Mouse (Mus musculus): Measurements from ENCODE around the gene Rnf157. TPM values are rescaled to one million over a fixed set of nuclear protein-coding genes. Genes with fewer than 3 reads are reported as not detected.
A peak's percentile ranks its signal among the peaks of the same experiment; 100 is the strongest.
"Not testable (repeated sequence)": the region's sequence is repeated elsewhere in the genome, so short reads cannot be mapped to it uniquely, and the experiment has no call there.

Rnf157 gene
- polyA plus RNA-seq, 1 experiment: 2.3 TPM

- no peak for TF ChIP-seq CTCF (IDR thresholded peaks at IDR 0.05; ENCODE audit: extremely low read depth, insufficient read length, insufficient replicate concordance, low read depth, low read length)
- no peak; the same call in 1 of the 2 replicates for TF ChIP-seq POLR2A (IDR thresholded peaks at IDR 0.05; ENCODE audit: low read depth, low read length)
- Histone ChIP-seq H3K27ac (ENCODE audit: insufficient read depth, low read depth, low read length) (no peak overlapping the region), H3K36me3 (ENCODE audit: control insufficient read depth, insufficient read depth, low read length) (no peaks in the 10 kb centered on the region), H3K27me3 (ENCODE audit: control insufficient read depth, insufficient read depth, low read length) (no peaks in the 10 kb centered on the region), H3K4me1 (ENCODE audit: control insufficient read depth, insufficient read depth, insufficient read length, low read length) (peaks cover 11% of the 10 kb centered on the region; the same call in 1 of the 2 replicates), H3K4me3 (ENCODE audit: low read depth, low read length) (peak overlapping the region; percentile 77)
- WGBS: under 1% methylated on average over 65 of the region's 76 CpGs
These were observed 604 bp downstream of the Rnf157 start for GRCm38 (mm10) chr11:116412028-116412827.

DNA sequence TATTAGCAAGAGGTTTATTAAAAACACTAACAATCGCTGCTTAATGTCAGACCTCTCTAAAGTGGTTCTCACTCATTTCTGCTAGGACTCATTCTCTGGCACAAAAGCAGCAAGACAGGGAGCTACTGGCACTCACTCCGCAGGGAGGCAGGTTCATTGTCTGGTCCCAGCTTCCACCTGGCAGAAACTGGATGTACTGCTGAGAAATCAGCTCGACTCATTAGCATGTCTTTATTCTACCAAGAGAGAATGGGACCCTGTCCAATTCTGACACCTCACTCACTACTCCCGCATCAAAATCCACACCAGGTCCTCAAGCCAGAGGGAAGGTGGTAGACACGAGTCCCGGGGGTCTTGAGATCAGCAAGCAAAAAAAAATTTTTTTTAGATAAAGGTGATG lies 1.2 kb downstream of the Rnf157 start:
- H3K27me3 ChIP-seq (ENCODE audit: control insufficient read depth, insufficient read depth, low read length): no peaks in the 10 kb centered on the region
- H3K4me1 ChIP-seq (ENCODE audit: control insufficient read depth, insufficient read depth, insufficient read length, low read length): peaks cover 11% of the 10 kb centered on the region; the same call in 1 of the 2 replicates
- no peak overlapping the region for H3K27ac ChIP-seq (ENCODE audit: insufficient read depth, low read depth, low read length)
- no peak for TF ChIP-seq POLR2A (IDR thresholded peaks at IDR 0.05; ENCODE audit: low read depth, low read length)
- no peak overlapping the region for H3K4me3 ChIP-seq (ENCODE audit: low read depth, low read length)
- WGBS: 42% methylated on average over 6 of the region's 6 CpGs
- no peaks in the 10 kb centered on the region for H3K36me3 ChIP-seq (ENCODE audit: control insufficient read depth, insufficient read depth, low read length)

GRCm38 (mm10) chr11:116410415-116410814 lies 2.4 kb downstream of the Rnf157 start:
- WGBS: 94% methylated on average over 4 of the region's 4 CpGs
- not testable (repeated sequence) for H3K4me1 ChIP-seq (ENCODE audit: control insufficient read depth, insufficient read depth, insufficient read length, low read length); H3K4me3 ChIP-seq (ENCODE audit: low read depth, low read length); H3K27ac ChIP-seq (ENCODE audit: insufficient read depth, low read depth, low read length); H3K36me3 ChIP-seq (ENCODE audit: control insufficient read depth, insufficient read depth, low read length); H3K27me3 ChIP-seq (ENCODE audit: control insufficient read depth, insufficient read depth, low read length)

DNA sequence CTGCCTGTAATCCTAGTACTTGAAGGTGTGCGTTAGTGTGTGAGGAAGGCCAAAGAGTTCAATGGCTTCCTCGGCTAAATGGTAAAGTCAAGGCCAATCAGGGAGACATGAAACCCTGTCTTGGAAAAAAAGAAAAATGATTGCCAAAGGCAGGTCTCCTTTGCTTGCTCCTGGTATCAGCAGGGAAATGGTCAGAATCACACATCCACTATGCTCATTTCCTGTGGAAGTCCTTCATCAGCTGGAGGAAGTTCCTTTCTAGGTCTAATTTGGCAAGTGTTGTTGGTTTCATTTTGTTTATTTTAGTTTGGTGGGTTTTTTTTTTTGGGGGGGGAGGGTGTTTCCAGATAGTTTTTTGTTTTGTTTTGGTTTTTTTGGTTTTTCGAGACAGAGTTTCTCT lies 3.8 kb downstream of the Rnf157 start:
- Histone ChIP-seq H3K27ac (ENCODE audit: insufficient read depth, low read depth, low read length) (no peak overlapping the region), H3K36me3 (ENCODE audit: control insufficient read depth, insufficient read depth, low read length) (no peaks in the 10 kb centered on the region), H3K4me1 (ENCODE audit: control insufficient read depth, insufficient read depth, insufficient read length, low read length) (peaks cover 9% of the 10 kb centered on the region; the same call in 1 of the 2 replicates), H3K4me3 (ENCODE audit: low read depth, low read length) (no peak overlapping the region), H3K27me3 (ENCODE audit: control insufficient read depth, insufficient read depth, low read length) (no peaks in the 10 kb centered on the region)
- TF ChIP-seq POLR2A (IDR thresholded peaks at IDR 0.05; ENCODE audit: low read depth, low read length) (no peak), CTCF (IDR thresholded peaks at IDR 0.05; ENCODE audit: extremely low read depth, insufficient read length, insufficient replicate concordance, low read depth, low read length) (no peak)
- WGBS: 92% methylated on average over 3 of the region's 3 CpGs

DNA sequence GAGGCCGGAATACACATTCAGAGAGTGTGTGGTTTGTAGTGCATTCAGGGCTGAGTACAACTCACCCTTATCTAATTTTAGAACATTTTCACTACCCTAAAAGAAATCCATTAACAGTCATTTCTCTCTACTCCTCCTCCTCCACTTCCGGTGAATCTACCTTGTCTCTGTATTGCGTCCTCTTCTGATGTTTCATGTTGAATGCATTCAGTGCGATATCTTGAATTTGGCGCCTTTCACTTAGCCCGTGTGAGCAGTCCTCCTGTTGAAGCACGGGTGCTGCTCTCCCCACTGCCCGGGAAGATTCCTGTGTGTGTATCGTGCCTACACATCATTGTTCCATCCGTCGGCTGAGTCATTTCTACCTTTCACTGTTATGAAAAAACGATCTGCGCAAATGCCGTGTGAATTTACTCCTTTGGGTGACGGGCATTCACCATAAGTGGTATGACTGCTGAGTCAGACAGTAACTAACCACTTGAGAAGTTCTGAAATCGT lies 6.6 kb downstream of the Rnf157 start:
- Histone ChIP-seq H3K27me3 (ENCODE audit: control insufficient read depth, insufficient read depth, low read length) (no peaks in the 10 kb centered on the region), H3K4me3 (ENCODE audit: low read depth, low read length) (no peak overlapping the region), H3K27ac (ENCODE audit: insufficient read depth, low read depth, low read length) (0 out of 2 replicates have a peak overlapping the region, but pooled peaks have one; percentile 2), H3K4me1 (ENCODE audit: control insufficient read depth, insufficient read depth, insufficient read length, low read length) (no peaks in the 10 kb centered on the region), H3K36me3 (ENCODE audit: control insufficient read depth, insufficient read depth, low read length) (no peaks in the 10 kb centered on the region)
- WGBS: 87% methylated on average over 16 of the region's 16 CpGs
- TF ChIP-seq CTCF (IDR thresholded peaks at IDR 0.05; ENCODE audit: extremely low read depth, insufficient read length, insufficient replicate concordance, low read depth, low read length) (no peak), POLR2A (IDR thresholded peaks at IDR 0.05; ENCODE audit: low read depth, low read length) (no peak)

- Histone ChIP-seq H3K4me3 (ENCODE audit: low read depth, low read length) (no peak overlapping the region), H3K36me3 (ENCODE audit: control insufficient read depth, insufficient read depth, low read length) (no peaks in the 10 kb centered on the region), H3K27me3 (ENCODE audit: control insufficient read depth, insufficient read depth, low read length) (no peaks in the 10 kb centered on the region), H3K4me1 (ENCODE audit: control insufficient read depth, insufficient read depth, insufficient read length, low read length) (no peaks in the 10 kb centered on the region), H3K27ac (ENCODE audit: insufficient read depth, low read depth, low read length) (no peak overlapping the region)
- 83% methylated on average over 4 of the region's 4 CpGs for WGBS
- TF ChIP-seq POLR2A (IDR thresholded peaks at IDR 0.05; ENCODE audit: low read depth, low read length) (no peak), CTCF (IDR thresholded peaks at IDR 0.05; ENCODE audit: extremely low read depth, insufficient read length, insufficient replicate concordance, low read depth, low read length) (no peak)
These were observed 7.2 kb downstream of the Rnf157 start for GRCm38 (mm10) chr11:116405601-116406000.

- H3K4me1 ChIP-seq (ENCODE audit: control insufficient read depth, insufficient read depth, insufficient read length, low read length): no peaks in the 10 kb centered on the region
- H3K36me3 ChIP-seq (ENCODE audit: control insufficient read depth, insufficient read depth, low read length): no peaks in the 10 kb centered on the region
- TF ChIP-seq POLR2A (IDR thresholded peaks at IDR 0.05; ENCODE audit: low read depth, low read length) (no peak), CTCF (IDR thresholded peaks at IDR 0.05; ENCODE audit: extremely low read depth, insufficient read length, insufficient replicate concordance, low read depth, low read length) (no peak)
- no peak overlapping the region for H3K4me3 ChIP-seq (ENCODE audit: low read depth, low read length)
- no peak overlapping the region for H3K27ac ChIP-seq (ENCODE audit: insufficient read depth, low read depth, low read length)
- H3K27me3 ChIP-seq (ENCODE audit: control insufficient read depth, insufficient read depth, low read length): no peaks in the 10 kb centered on the region
- WGBS: 3% methylated on average over 4 of the region's 4 CpGs
These were observed 12.3 kb downstream of the Rnf157 start for GRCm38 (mm10) chr11:116400560-116400959.
